Mouse (Mus musculus) MEL (cell line): Measurements from ENCODE around the gene Ankk1. TPM values are rescaled to one million over a fixed set of nuclear protein-coding genes. Genes with fewer than 3 reads are reported as not detected.

Experiments used
- DNase-seq: peaks from one replicate; pipeline ENCODE4 v3.0.0; 2011; ENCODE audit warnings: low read depth, low spot score
- H3K27ac ChIP-seq: 2 replicates; pipeline ENCODE4 v1.5.1; 2012; ENCODE audit warnings: low read depth, mild to moderate bottlenecking, control low read depth, low read length, moderate library complexity; ENCODE audit not compliant: control insufficient read depth
- H3K27me3 ChIP-seq, 2 experiments: fragments of 150-350 bp in 1 of 2; sonication (generic) in 1 of 2; 2 replicates each; pipeline ENCODE4 v1.6.1; 2012; ENCODE audit warnings: low read length in 2 of 2, mild to moderate bottlenecking in 2 of 2, improper control_type of control experiment in 1 of 2, moderate library complexity in 1 of 2; ENCODE audit not compliant: insufficient read depth in 2 of 2, control insufficient read depth in 1 of 2
- H3K36me3 ChIP-seq, 2 experiments: 2 replicates each; pipeline ENCODE4 v1.6.1; 2012 to 2014; ENCODE audit warnings: low read length in 2 of 2, improper control_type of control experiment in 1 of 2, inconsistent platforms in 1 of 2, mild to moderate bottlenecking in 1 of 2; ENCODE audit not compliant: insufficient read depth in 2 of 2, control insufficient read depth in 1 of 2
- H3K4me1 ChIP-seq, 2 experiments: fragments of 150-350 bp in 1 of 2; sonication (generic) in 1 of 2; 2 replicates each; pipeline ENCODE4 v1.6.1; 2012; ENCODE audit warnings: low read length in 2 of 2, improper control_type of control experiment in 1 of 2, mild to moderate bottlenecking in 1 of 2; ENCODE audit not compliant: insufficient read depth in 2 of 2, control insufficient read depth in 1 of 2
- H3K4me3 ChIP-seq, 2 experiments: fragments of 150-350 bp in 1 of 2; sonication (generic) in 1 of 2; 2 replicates each; pipeline ENCODE4 v1.5.1; 2012; ENCODE audit warnings: low read depth in 2 of 2, low read length in 2 of 2, mild to moderate bottlenecking in 2 of 2, moderate library complexity in 2 of 2, control low read depth in 1 of 2, improper control_type of control experiment in 1 of 2; ENCODE audit not compliant: control insufficient read depth in 1 of 2, insufficient read depth in 1 of 2
- H3K79me2 ChIP-seq: 2 replicates; pipeline ENCODE4 v1.6.1; 2012; ENCODE audit warnings: mild to moderate bottlenecking, low read length, moderate library complexity; ENCODE audit not compliant: control insufficient read depth, poor library complexity, insufficient read depth
- H3K9ac ChIP-seq: 2 replicates; pipeline ENCODE4 v1.6.1; 2012; ENCODE audit warnings: low read depth, mild to moderate bottlenecking, control low read depth, low read length, moderate library complexity; ENCODE audit not compliant: control insufficient read depth, poor library complexity, severe bottlenecking
- H3K9me3 ChIP-seq: fragments of 150-350 bp; sonication (generic); replicated peaks from 2 replicates; pipeline ENCODE4 v1.6.1; 2012; ENCODE audit warnings: mild to moderate bottlenecking, low read length, improper control_type of control experiment, moderate library complexity; ENCODE audit not compliant: insufficient read depth
- BHLHE40 ChIP-seq: IDR thresholded peaks from 2 replicates; pipeline ENCODE4 v1.6.1; 2012; ENCODE audit warnings: low read depth, mild to moderate bottlenecking, inconsistent platforms, low read length, improper control_type of control experiment, borderline replicate concordance
- CHD1 ChIP-seq: IDR thresholded peaks from 2 replicates; pipeline ENCODE4 v1.6.1; 2012; ENCODE audit warnings: low read depth, mild to moderate bottlenecking, inconsistent platforms, low read length, improper control_type of control experiment
- E2F4 ChIP-seq: IDR thresholded peaks from 2 replicates; pipeline ENCODE4 v1.6.1; 2011; ENCODE audit warnings: low read depth, low read length, improper control_type of control experiment, borderline replicate concordance
- ELF1 ChIP-seq: IDR thresholded peaks from 2 replicates; pipeline ENCODE4 v1.6.1; 2014; ENCODE audit warnings: low read depth, mild to moderate bottlenecking, inconsistent platforms, low read length, improper control_type of control experiment, moderate library complexity
- GABPA ChIP-seq: IDR thresholded peaks from 2 replicates; pipeline ENCODE4 v1.6.1; 2012; ENCODE audit warnings: low read depth, mild to moderate bottlenecking, inconsistent platforms, low read length, improper control_type of control experiment, moderate library complexity
- JUND ChIP-seq: IDR thresholded peaks from 2 replicates; pipeline ENCODE4 v1.6.1; 2011; ENCODE audit warnings: low read depth, mild to moderate bottlenecking, improper control_type of control experiment, low read length
- MAX ChIP-seq: IDR thresholded peaks from 2 replicates; pipeline ENCODE4 v1.6.1; 2011; ENCODE audit warnings: low read length, improper control_type of control experiment
- MAZ ChIP-seq: IDR thresholded peaks from 2 replicates; pipeline ENCODE4 v1.6.1; 2012; ENCODE audit warnings: low read depth, mild to moderate bottlenecking, inconsistent platforms, low read length, improper control_type of control experiment
- NELFE ChIP-seq: IDR thresholded peaks from 2 replicates; pipeline ENCODE4 v1.6.1; 2011; ENCODE audit warnings: low read depth, low read length, improper control_type of control experiment
- NRF1 ChIP-seq: IDR thresholded peaks from 2 replicates; pipeline ENCODE4 v1.6.1; 2014; ENCODE audit warnings: low read depth, mild to moderate bottlenecking, inconsistent platforms, low read length, improper control_type of control experiment, moderate library complexity; ENCODE audit not compliant: poor library complexity, insufficient read depth, severe bottlenecking
- POLR2AphosphoS2 ChIP-seq: IDR thresholded peaks from 2 replicates; pipeline ENCODE4 v1.6.1; 2011; ENCODE audit warnings: low read length, improper control_type of control experiment
- POLR2AphosphoS5 ChIP-seq: IDR thresholded peaks from 2 replicates; pipeline ENCODE4 v1.6.1; 2012; ENCODE audit warnings: low read depth, borderline replicate concordance, mild to moderate bottlenecking, inconsistent platforms, low read length, moderate library complexity, mixed read lengths
- SIN3A ChIP-seq: IDR thresholded peaks from 2 replicates; pipeline ENCODE4 v1.6.1; 2012; ENCODE audit warnings: low read length, improper control_type of control experiment, inconsistent platforms
- SMC3 ChIP-seq: IDR thresholded peaks from 2 replicates; pipeline ENCODE4 v1.6.1; 2011; ENCODE audit warnings: low read depth, low read length, improper control_type of control experiment
- TAL1 ChIP-seq: IDR thresholded peaks from 2 replicates; pipeline ENCODE4 v1.6.1; 2012; ENCODE audit warnings: mild to moderate bottlenecking, inconsistent platforms, low read length, moderate library complexity, mixed read lengths
- TCF12 ChIP-seq: IDR thresholded peaks from 2 replicates; pipeline ENCODE4 v1.6.1; 2014; ENCODE audit warnings: low read depth, mild to moderate bottlenecking, inconsistent platforms, low read length, improper control_type of control experiment, moderate library complexity
- UBTF ChIP-seq: IDR thresholded peaks from 2 replicates; pipeline ENCODE4 v1.6.1; 2012; ENCODE audit warnings: low read depth, mild to moderate bottlenecking, inconsistent platforms, low read length, improper control_type of control experiment, moderate library complexity, borderline replicate concordance; ENCODE audit not compliant: insufficient read depth
- USF1 ChIP-seq: IDR thresholded peaks from 2 replicates; pipeline ENCODE4 v1.6.1; 2014; ENCODE audit warnings: low read depth, mild to moderate bottlenecking, inconsistent platforms, low read length, improper control_type of control experiment, moderate library complexity
- USF2 ChIP-seq, 2 experiments: IDR thresholded peaks; 2 replicates each; pipeline ENCODE4 v1.6.1; 2011 to 2012; ENCODE audit warnings: improper control_type of control experiment in 2 of 2, low read length in 2 of 2, borderline replicate concordance in 1 of 2, inconsistent platforms in 1 of 2, low read depth in 1 of 2, mild to moderate bottlenecking in 1 of 2; ENCODE audit not compliant: insufficient read depth in 1 of 2
- ZC3H11A ChIP-seq: IDR thresholded peaks from 2 replicates; pipeline ENCODE4 v1.6.1; 2012; ENCODE audit warnings: low read depth, mild to moderate bottlenecking, inconsistent platforms, low read length, improper control_type of control experiment
- ZMIZ1 ChIP-seq: IDR thresholded peaks from 2 replicates; pipeline ENCODE4 v1.6.1; 2012; ENCODE audit warnings: low read depth, mild to moderate bottlenecking, inconsistent platforms, low read length, improper control_type of control experiment, moderate library complexity
- polyA plus RNA-seq, 2 experiments: library from polyadenylated mRNA; stranded (reverse) in 1 of 2; unstranded in 1 of 2; fragments of >175 nt in 1 of 2; fragments of >200 nt in 1 of 2; gene quantifications; 2 replicates each; pipeline versions ENCODE4 v1.2.1 to v1.2.4; 2012; ENCODE audit warnings: low replicate concordance in 2 of 2, low read depth in 1 of 2; ENCODE audit not compliant: insufficient read length in 2 of 2, insufficient read depth in 1 of 2, missing spikeins in 1 of 2
- total RNA-seq: library from RNA; depleted of rRNA; stranded (reverse); fragments of 300-350 nt; gene quantifications from 2 replicates; pipeline ENCODE4 v1.2.3, GENCODE M21; 2012

Gene Ankk1
- total and polyA plus RNA-seq, 3 experiments: not detected

GRCm38 (mm10) chr9:49442621-49443020 lies 15.8 kb upstream of the Ankk1 start:
- no peak for DNase-seq
- Histone ChIP-seq H3K27me3 (no peaks in the 10 kb centered on the region), H3K36me3 (no peaks in the 10 kb centered on the region), H3K79me2 (no peaks in the 10 kb centered on the region), H3K27ac (no peak overlapping the region), H3K9me3 (no peaks in the 10 kb centered on the region), H3K4me1 (no peaks in the 10 kb centered on the region), H3K4me3 (no peak overlapping the region), H3K9ac (no peak overlapping the region)
- TF ChIP-seq ZC3H11A: no peak

- H3K36me3 ChIP-seq: no peaks in the 10 kb centered on the region
- H3K4me1 ChIP-seq: no peaks in the 10 kb centered on the region
- H3K79me2 ChIP-seq: no peaks in the 10 kb centered on the region
- no peaks in the 10 kb centered on the region for H3K9me3 ChIP-seq
- no peak overlapping the region for H3K9ac ChIP-seq
- TF ChIP-seq BHLHE40: no peak
- no peak for TF ChIP-seq MAZ
- TF ChIP-seq ELF1: no peak
- no peak for TF ChIP-seq MAX
- no peak for TF ChIP-seq GABPA
- no peak for TF ChIP-seq POLR2AphosphoS5
- no peak for TF ChIP-seq E2F4
- no peak for TF ChIP-seq UBTF
- TF ChIP-seq NELFE: no peak
- no peak for TF ChIP-seq TAL1
- no peak for TF ChIP-seq CHD1
- no peak for TF ChIP-seq USF1
- no peak for TF ChIP-seq POLR2AphosphoS2
- DNase-seq: no peak
- no peaks in the 10 kb centered on the region for H3K27me3 ChIP-seq
- H3K4me3 ChIP-seq: no peak overlapping the region
- no peak overlapping the region for H3K27ac ChIP-seq
These were observed 657 bp upstream of the Ankk1 start for GRCm38 (mm10) chr9:49427478-49427877.

GRCm38 (mm10) chr9:49425585-49425984 lies 1.2 kb downstream of the Ankk1 start:
- Histone ChIP-seq H3K4me1 (no peaks in the 10 kb centered on the region), H3K4me3 (no peak overlapping the region), H3K36me3 (no peaks in the 10 kb centered on the region), H3K27ac (no peak overlapping the region), H3K9me3 (no peaks in the 10 kb centered on the region), H3K27me3 (no peaks in the 10 kb centered on the region), H3K9ac (no peak overlapping the region), H3K79me2 (no peaks in the 10 kb centered on the region)
- TF ChIP-seq JUND (no peak), CHD1 (no peak), NELFE (no peak), GABPA (no peak), USF2 (IDR thresholded peaks at IDR 0.05; ENCODE audit: borderline replicate concordance in 1 of 2, insufficient read depth in 1 of 2, low read depth in 1 of 2, low read length in 2 of 2) (no peak), SIN3A (no peak), ZMIZ1 (no peak), NRF1 (no peak), TCF12 (no peak), MAX (no peak), SMC3 (no peak)
- DNase-seq: no peak
